Mouse (Mus musculus) ES-E14 (cell line): ENCODE measurements at regions not wholly inside any gene's neighbourhood (a gene's known extent, or its start where the extent isn't known, plus 50 kb on each side); places are given as distances from the start of the nearest gene placed in this dataset.

Source experiments
- DNase-seq: peaks from one replicate; pipeline ENCODE4 v3.0.0-alpha.2; 2013; ENCODE audit warnings: low read depth, low spot score
- H3K27ac ChIP-seq: 2 replicates; pipeline ENCODE4 v1.5.1; 2012; ENCODE audit warnings: low read depth, mild to moderate bottlenecking, low read length, moderate library complexity, mixed read lengths; ENCODE audit not compliant: poor library complexity, insufficient read depth, severe bottlenecking
- H3K36me3 ChIP-seq: 2 replicates; pipeline ENCODE4 v1.6.1; 2012; ENCODE audit warnings: mild to moderate bottlenecking, low read length, moderate library complexity, mixed read lengths; ENCODE audit not compliant: control insufficient read depth, poor library complexity, insufficient read depth, severe bottlenecking
- H3K4me1 ChIP-seq, 2 experiments: fragments of 150-350 bp in 1 of 2; sonication (generic) in 1 of 2; 2 replicates each; pipeline ENCODE4 v1.6.1; 2012; ENCODE audit warnings: low read length in 2 of 2, mild to moderate bottlenecking in 1 of 2, mixed read lengths in 1 of 2; ENCODE audit not compliant: control insufficient read depth in 2 of 2, insufficient read depth in 2 of 2, poor library complexity in 1 of 2
- H3K4me3 ChIP-seq, 2 experiments: fragments of 150-350 bp in 1 of 2; sonication (generic) in 1 of 2; 2 replicates each; pipeline ENCODE4 v1.5.1; 2012; ENCODE audit warnings: low read length in 2 of 2, low read depth in 1 of 2, mild to moderate bottlenecking in 1 of 2, mixed read lengths in 1 of 2; ENCODE audit not compliant: insufficient read depth in 1 of 2, poor library complexity in 1 of 2, severe bottlenecking in 1 of 2
- H3K9ac ChIP-seq: 2 replicates; pipeline ENCODE4 v1.6.1; 2012; ENCODE audit warnings: low read depth, mild to moderate bottlenecking, low read length, mixed read lengths; ENCODE audit not compliant: poor library complexity, insufficient read depth, severe bottlenecking
- H3K9me3 ChIP-seq: fragments of 150-350 bp; sonication (generic); 2 replicates; pipeline ENCODE4 v1.6.1; 2012; ENCODE audit warnings: low read depth, mild to moderate bottlenecking, low read length; ENCODE audit not compliant: control insufficient read depth, insufficient read depth
- CHD2 ChIP-seq: IDR thresholded peaks from 2 replicates; pipeline ENCODE4 v1.6.1; 2014; ENCODE audit warnings: mild to moderate bottlenecking, low read depth, low read length, inconsistent platforms
- HCFC1 ChIP-seq: IDR thresholded peaks from 2 replicates; pipeline ENCODE4 v1.6.1; 2012; ENCODE audit warnings: low read length, inconsistent platforms, borderline replicate concordance; ENCODE audit not compliant: insufficient read depth
- MAFK ChIP-seq: IDR thresholded peaks from 2 replicates; pipeline ENCODE4 v1.6.1; 2014; ENCODE audit warnings: mild to moderate bottlenecking, low read depth, low read length, inconsistent platforms; ENCODE audit not compliant: insufficient read depth
- ZC3H11A ChIP-seq: IDR thresholded peaks from 2 replicates; pipeline ENCODE4 v1.6.1; 2012; ENCODE audit warnings: low read depth, mild to moderate bottlenecking, inconsistent platforms, low read length, borderline replicate concordance
- ZNF384 ChIP-seq: IDR thresholded peaks from 2 replicates; pipeline ENCODE4 v1.6.1; 2012; ENCODE audit warnings: low read depth, low read length, inconsistent platforms
- in situ Hi-C, 2 experiments: fragments of 600-800 bp; cut with MboI; formaldehyde crosslinking; loops; one replicate each; pipeline ENCODE4 v1.15.1; 2025; ENCODE audit warnings: low sequenced_read_pairs in 2 of 2, inconsistent platforms in 1 of 2; ENCODE audit not compliant: unreplicated experiment in 2 of 2

GRCm38 (mm10) chr4:34105251-34105650, 55.3 kb upstream of the Spaca1 start:
- Histone ChIP-seq H3K36me3 (no peaks in the 10 kb centered on the region), H3K4me1 (no peaks in the 10 kb centered on the region), H3K9ac (no peak overlapping the region), H3K27ac (no peak overlapping the region), H3K4me3 (no peak overlapping the region), H3K9me3 (no peaks in the 10 kb centered on the region)
- in situ Hi-C loops: no loop called here
- DNase-seq: no peak
- TF ChIP-seq CHD2: no peak
- no peak for TF ChIP-seq MAFK
- TF ChIP-seq ZC3H11A: no peak
- no peak for TF ChIP-seq HCFC1
- TF ChIP-seq ZNF384: no peak

DNA sequence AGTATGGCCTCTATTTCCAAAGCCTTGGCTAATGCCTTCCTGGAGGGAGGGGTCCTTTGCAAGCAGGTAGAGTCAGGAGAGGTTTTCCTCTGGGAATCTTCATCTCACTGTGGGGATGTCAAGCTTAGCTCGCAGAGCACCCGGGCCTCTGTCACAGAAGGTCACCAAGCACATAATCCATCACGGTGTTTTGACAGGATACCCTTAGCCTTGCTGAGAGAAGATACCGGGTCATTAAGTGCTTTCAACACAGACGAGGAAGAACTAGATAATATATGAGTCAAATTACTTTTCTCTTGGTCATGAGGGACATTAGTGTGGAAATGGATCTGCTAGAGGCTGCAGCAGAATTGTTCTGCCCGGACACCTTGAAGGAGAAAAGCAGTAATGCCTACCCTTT, 64.3 kb upstream of the Spaca1 start:
- TF ChIP-seq CHD2: no peak
- no peak for TF ChIP-seq MAFK
- TF ChIP-seq ZC3H11A: no peak
- no peak for TF ChIP-seq HCFC1
- no peak for TF ChIP-seq ZNF384
- DNase-seq: no peak
- no peaks in the 10 kb centered on the region for H3K4me1 ChIP-seq
- in situ Hi-C loops: no loop called here
- H3K36me3 ChIP-seq: no peaks in the 10 kb centered on the region
- no peak overlapping the region for H3K27ac ChIP-seq
- no peak overlapping the region for H3K4me3 ChIP-seq
- H3K9ac ChIP-seq: no peak overlapping the region
- H3K9me3 ChIP-seq: no peaks in the 10 kb centered on the region

DNA sequence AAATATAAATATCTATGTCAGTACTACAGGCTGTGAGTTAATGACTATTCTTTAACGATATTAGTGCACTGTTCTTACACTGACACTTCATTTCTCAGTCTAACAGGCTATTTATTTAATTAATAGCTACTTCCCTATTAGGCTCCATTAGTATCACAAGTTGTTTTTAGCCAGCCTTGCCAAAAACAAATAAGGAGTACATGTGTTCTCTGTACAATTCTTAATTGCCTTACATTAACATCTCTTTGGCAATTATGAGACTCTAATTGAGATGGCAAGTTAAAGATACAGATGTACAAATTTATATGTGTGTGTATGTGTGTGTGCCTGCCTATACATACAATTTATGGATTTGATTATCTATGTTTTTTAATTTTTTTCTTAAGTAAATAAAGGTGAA, 67.1 kb upstream of the Spaca1 start:
- no peaks in the 10 kb centered on the region for H3K9me3 ChIP-seq
- no peak overlapping the region for H3K27ac ChIP-seq
- no peak overlapping the region for H3K9ac ChIP-seq
- no peaks in the 10 kb centered on the region for H3K36me3 ChIP-seq
- no peak for DNase-seq
- in situ Hi-C loops: no loop called here
- H3K4me1 ChIP-seq: no peaks in the 10 kb centered on the region
- TF ChIP-seq ZNF384: no peak
- TF ChIP-seq MAFK: no peak
- TF ChIP-seq ZC3H11A: no peak
- no peak for TF ChIP-seq CHD2
- no peak for TF ChIP-seq HCFC1
- H3K4me3 ChIP-seq: no peak overlapping the region

DNA sequence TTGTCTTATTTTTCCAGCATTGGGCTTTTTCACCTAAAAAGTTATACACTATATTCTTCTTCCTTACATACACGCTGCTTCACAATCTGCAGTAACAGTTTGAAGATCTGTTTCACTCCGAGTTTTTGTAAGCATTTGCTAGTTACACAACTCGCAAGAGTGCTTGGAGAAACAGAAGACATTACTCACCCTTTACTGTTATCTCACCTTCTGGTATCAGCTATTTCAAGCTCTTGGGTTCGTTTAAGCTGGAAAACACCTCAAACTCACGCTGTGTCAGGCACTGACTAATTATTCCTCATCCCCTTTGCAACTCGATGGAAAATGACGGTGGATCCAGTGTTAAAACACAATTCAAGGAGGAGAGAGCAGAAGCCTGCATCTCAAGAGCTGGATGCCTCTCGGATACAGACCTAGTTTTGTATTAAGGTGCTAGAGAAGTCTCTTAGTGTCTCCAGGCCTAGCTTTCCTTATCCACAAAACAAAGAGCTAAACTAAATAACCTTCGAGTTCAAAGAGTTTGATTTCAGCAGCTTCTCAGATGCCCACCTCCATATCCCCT, 73.0 kb upstream of the Spaca1 start:
- in situ Hi-C loops: no loop called here
- H3K36me3 ChIP-seq: no peaks in the 10 kb centered on the region
- DNase-seq: no peak
- no peaks in the 10 kb centered on the region for H3K4me1 ChIP-seq
- H3K27ac ChIP-seq: no peak overlapping the region
- H3K4me3 ChIP-seq: no peak overlapping the region
- no peaks in the 10 kb centered on the region for H3K9me3 ChIP-seq
- TF ChIP-seq ZC3H11A (no peak), MAFK (no peak), CHD2 (no peak), HCFC1 (no peak), ZNF384 (no peak)
- no peak overlapping the region for H3K9ac ChIP-seq

DNA sequence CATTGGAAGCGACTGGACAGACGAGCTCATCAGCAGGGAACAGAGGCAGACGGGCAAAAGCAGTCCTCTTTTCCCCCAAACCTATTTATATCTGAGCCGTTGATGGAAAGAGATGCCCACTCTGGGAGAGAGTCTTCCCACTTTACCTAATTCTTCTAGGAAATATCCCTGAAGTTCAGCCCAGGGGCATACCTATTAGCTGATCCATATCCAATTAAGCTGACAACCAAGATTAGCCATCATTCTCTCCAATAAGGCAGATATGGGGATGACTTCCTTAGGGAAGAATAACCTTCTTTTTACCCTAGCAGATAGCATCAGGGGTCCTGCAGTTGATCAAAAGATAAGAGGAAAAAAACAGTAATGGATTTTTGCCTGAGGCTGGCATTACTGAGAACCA, 78.2 kb upstream of the Spaca1 start:
- H3K36me3 ChIP-seq: no peaks in the 10 kb centered on the region
- no peak overlapping the region for H3K9ac ChIP-seq
- H3K4me1 ChIP-seq: no peaks in the 10 kb centered on the region
- H3K4me3 ChIP-seq: no peak overlapping the region
- in situ Hi-C loops: no loop called here
- TF ChIP-seq CHD2 (no peak), ZNF384 (no peak), ZC3H11A (no peak), HCFC1 (no peak), MAFK (no peak)
- H3K27ac ChIP-seq: no peak overlapping the region
- H3K9me3 ChIP-seq: no peaks in the 10 kb centered on the region
- no peak for DNase-seq
